Mouse (Mus musculus) ES-Bruce4 (cell line): ENCODE results near the gene Apex1.
"Not testable (repeated sequence)": the region's sequence is repeated elsewhere in the genome, so short reads cannot be mapped to it uniquely, and the experiment has no call there.

ENCODE experiments used
- CTCF ChIP-seq: IDR thresholded peaks from one replicate; pipeline ENCODE4 v1.8.1; 2011; ENCODE audit warnings: low read depth, low read length
- POLR2A ChIP-seq: IDR thresholded peaks from one replicate; pipeline ENCODE4 v1.8.1; 2011; ENCODE audit warnings: low read length; ENCODE audit not compliant: insufficient read depth

DNA sequence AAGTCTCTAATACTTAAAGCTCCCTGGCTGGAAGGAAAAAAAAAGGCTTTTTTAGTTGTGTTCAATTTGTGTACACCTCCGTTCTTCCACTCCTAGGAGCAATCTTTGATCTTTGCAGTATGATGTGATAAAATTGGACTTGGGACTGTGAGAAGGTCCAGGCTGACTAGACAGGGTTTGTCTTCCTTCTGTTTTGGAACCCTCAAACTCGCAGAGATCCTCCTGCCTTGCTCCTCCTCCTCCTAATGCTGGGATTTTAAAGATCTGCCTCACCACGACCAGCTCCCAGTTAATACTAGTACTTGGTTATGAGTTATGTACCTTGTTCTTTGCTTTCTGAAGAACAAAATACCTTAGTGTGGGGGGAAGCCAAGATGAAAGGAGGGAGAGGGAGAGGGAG, 20.8 kb downstream of the Apex1 start:
- not testable (repeated sequence) for TF ChIP-seq POLR2A, CTCF
